Mouse (Mus musculus) thymus, postnatal 36 days (tissue): ENCODE measurements around the gene Myo10.

ENCODE experiments used
- DNase-seq, 2 experiments: peaks; one replicate each; pipeline ENCODE4 v3.0.0; 2022; ENCODE audit warnings: mixed read lengths in 2 of 2

The Myo10 gene

GRCm38 (mm10) chr15:25726814-25727213, 104.5 kb downstream of the Myo10 start:
- DNase-seq, result no peak

- DNase-seq, result no peak
These were observed 106.2 kb downstream of the Myo10 start for GRCm38 (mm10) chr15:25728501-25728900.

GRCm38 (mm10) chr15:25731053-25731452, 108.7 kb downstream of the Myo10 start:
- DNase-seq, result no peak

GRCm38 (mm10) chr15:25732758-25733428, 110.6 kb downstream of the Myo10 start:
- DNase-seq, result peak in 1 of 2 experiments; percentile 20

- no peak for DNase-seq
These were observed 111.6 kb downstream of the Myo10 start for GRCm38 (mm10) chr15:25733739-25734430.

- no peak for DNase-seq
These were observed 114.2 kb downstream of the Myo10 start for GRCm38 (mm10) chr15:25736531-25736930.

- DNase-seq, result peak in 1 of 2 experiments; percentile 22
These were observed 117.9 kb downstream of the Myo10 start for GRCm38 (mm10) chr15:25740271-25740670.

- DNase-seq, result no peak
These were observed 119.9 kb downstream of the Myo10 start for GRCm38 (mm10) chr15:25742196-25742595.

GRCm38 (mm10) chr15:25751510-25751909, 129.2 kb downstream of the Myo10 start:
- DNase-seq, result no peak

GRCm38 (mm10) chr15:25752597-25752996, 130.3 kb downstream of the Myo10 start:
- DNase-seq, result no peak

GRCm38 (mm10) chr15:25753003-25753402, 130.7 kb downstream of the Myo10 start:
- DNase-seq, result no peak

- no peak for DNase-seq
These were observed 131.6 kb downstream of the Myo10 start for GRCm38 (mm10) chr15:25753878-25754277.

- DNase-seq, result peak; percentile 12 to 30
These were observed 132.1 kb downstream of the Myo10 start for GRCm38 (mm10) chr15:25754342-25754951.

- DNase-seq, result no peak
These were observed 133.2 kb downstream of the Myo10 start for GRCm38 (mm10) chr15:25755536-25755935.

- no peak for DNase-seq
These were observed 133.7 kb downstream of the Myo10 start for GRCm38 (mm10) chr15:25756072-25756471.

GRCm38 (mm10) chr15:25758037-25758436, 135.7 kb downstream of the Myo10 start:
- DNase-seq, result no peak

- no peak for DNase-seq
These were observed 136.3 kb downstream of the Myo10 start for GRCm38 (mm10) chr15:25758500-25759086.

- no peak for DNase-seq
These were observed 138.0 kb downstream of the Myo10 start for GRCm38 (mm10) chr15:25760304-25760703.

- no peak for DNase-seq
These were observed 138.7 kb downstream of the Myo10 start for GRCm38 (mm10) chr15:25761049-25761448.

GRCm38 (mm10) chr15:25761800-25762211, 139.5 kb downstream of the Myo10 start:
- no peak for DNase-seq

- DNase-seq, result no peak
These were observed 140.0 kb downstream of the Myo10 start for GRCm38 (mm10) chr15:25762306-25762705.

- DNase-seq, result no peak
These were observed 140.8 kb downstream of the Myo10 start for GRCm38 (mm10) chr15:25763106-25763505.

GRCm38 (mm10) chr15:25764653-25765352, 142.5 kb downstream of the Myo10 start:
- DNase-seq, result no peak
